Mouse (Mus musculus): Measurements from ENCODE around the gene Psmb8. TPM values are rescaled to one million over a fixed set of nuclear protein-coding genes. Genes with fewer than 3 reads are reported as not detected.

Psmb8 gene
- polyA plus RNA-seq, 1 experiment from 2014 or later = 58.6 TPM

- H3K9ac ChIP-seq (replicated peaks; ENCODE audit: low read depth) = peak overlapping the region; percentile 40; the same call in 1 of the 2 replicates
- TF ChIP-seq EP300 (IDR thresholded peaks at IDR 0.05) (no peak), CTCF (IDR thresholded peaks at IDR 0.05) (no peak)
- peak overlapping the region; percentile 73 for H3K4me3 ChIP-seq (ENCODE audit: low read depth, low read length)
- no peaks in the 10 kb centered on the region for H3K4me1 ChIP-seq (ENCODE audit: insufficient read depth, low read depth, low read length)
- no peak overlapping the region for H3K27ac ChIP-seq (ENCODE audit: low read length)
- 0 out of 2 replicates have a peak, but pooled peaks cover 7% of the 10 kb centered on the region for H3K27me3 ChIP-seq (replicated peaks; ENCODE audit: insufficient read depth, low read length)
- H3K36me3 ChIP-seq (ENCODE audit: insufficient read depth, low read length) = no peaks in the 10 kb centered on the region
- peak; percentile 76 for DNase-seq (ENCODE audit: low spot score)
- ATAC-seq = peak; percentile 72
- peak overlapping the region; percentile 83 for H3K4me2 ChIP-seq (replicated peaks; ENCODE audit: low read depth, low read length)
- H3K9me3 ChIP-seq (ENCODE audit: low read length) = no peaks in the 10 kb centered on the region
- 1% methylated on average over 32 of the region's 32 CpGs for WGBS
These were observed 491 bp downstream of the Psmb8 start for GRCm38 (mm10) chr17:34197904-34198520.

- DNase-seq (ENCODE audit: low spot score) (no peak), ATAC-seq (0 out of 2 replicates have a peak, but pooled peaks have one; percentile 6)
- H3K4me1 ChIP-seq (ENCODE audit: insufficient read depth, low read depth, low read length) = no peaks in the 10 kb centered on the region
- TF ChIP-seq CTCF (IDR thresholded peaks at IDR 0.05) (no peak), EP300 (IDR thresholded peaks at IDR 0.05) (no peak)
- H3K4me2 ChIP-seq (replicated peaks; ENCODE audit: low read depth, low read length) = peak overlapping the region; percentile 83
- 0 out of 2 replicates have a peak, but pooled peaks cover 7% of the 10 kb centered on the region for H3K27me3 ChIP-seq (replicated peaks; ENCODE audit: insufficient read depth, low read length)
- H3K36me3 ChIP-seq (ENCODE audit: insufficient read depth, low read length) = no peaks in the 10 kb centered on the region
- no peaks in the 10 kb centered on the region for H3K9me3 ChIP-seq (ENCODE audit: low read length)
- no peak overlapping the region for H3K27ac ChIP-seq (ENCODE audit: low read length)
- H3K9ac ChIP-seq (replicated peaks; ENCODE audit: low read depth) = peak overlapping the region; percentile 40; the same call in 1 of the 2 replicates
- WGBS = 9% methylated on average over 11 of the region's 11 CpGs
- H3K4me3 ChIP-seq (ENCODE audit: low read depth, low read length) = peak overlapping the region; percentile 73
These were observed 996 bp downstream of the Psmb8 start for GRCm38 (mm10) chr17:34198521-34198912.

DNA sequence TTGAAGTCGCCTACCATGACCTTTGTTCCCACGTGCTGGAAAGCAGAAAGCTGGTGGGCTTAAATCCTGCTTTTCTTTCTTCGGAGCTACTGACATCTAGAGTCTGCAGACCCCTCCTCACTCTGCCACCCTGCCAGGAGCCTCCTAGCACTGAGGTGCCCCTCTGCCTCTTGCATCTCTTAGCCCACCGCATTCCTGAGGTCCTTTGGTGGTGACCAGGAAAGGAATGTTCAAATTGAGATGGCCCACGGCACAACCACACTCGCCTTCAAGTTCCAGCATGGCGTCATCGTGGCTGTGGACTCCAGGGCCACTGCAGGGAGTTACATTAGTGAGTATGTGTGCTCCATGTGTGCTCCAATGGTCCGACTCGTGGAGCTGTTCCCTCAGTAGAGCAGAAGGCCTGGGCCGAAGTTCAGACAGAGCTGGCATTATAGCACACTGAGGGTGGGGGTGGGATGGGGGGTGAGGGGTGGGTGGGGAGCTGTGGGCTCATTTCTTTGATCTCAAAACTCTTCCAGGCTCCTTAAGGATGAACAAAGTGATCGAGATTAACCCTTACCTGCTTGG is 1.6 kb downstream of the Psmb8 start:
- DNase-seq (ENCODE audit: low spot score) (no peak), ATAC-seq (no peak)
- TF ChIP-seq CTCF (IDR thresholded peaks at IDR 0.05) (no peak), EP300 (IDR thresholded peaks at IDR 0.05) (no peak)
- 67% methylated on average over 12 of the region's 12 CpGs for WGBS
- H3K9ac ChIP-seq (replicated peaks; ENCODE audit: low read depth) = no peak overlapping the region
- no peaks in the 10 kb centered on the region for H3K4me1 ChIP-seq (ENCODE audit: insufficient read depth, low read depth, low read length)
- H3K9me3 ChIP-seq (ENCODE audit: low read length) = no peaks in the 10 kb centered on the region
- peak overlapping the region; percentile 83 for H3K4me2 ChIP-seq (replicated peaks; ENCODE audit: low read depth, low read length)
- H3K27me3 ChIP-seq (replicated peaks; ENCODE audit: insufficient read depth, low read length) = 0 out of 2 replicates have a peak, but pooled peaks cover 7% of the 10 kb centered on the region
- H3K27ac ChIP-seq (ENCODE audit: low read length) = no peak overlapping the region
- H3K4me3 ChIP-seq (ENCODE audit: low read depth, low read length) = 0 out of 2 replicates have a peak overlapping the region, but pooled peaks have one; percentile 73
- no peaks in the 10 kb centered on the region for H3K36me3 ChIP-seq (ENCODE audit: insufficient read depth, low read length)

DNA sequence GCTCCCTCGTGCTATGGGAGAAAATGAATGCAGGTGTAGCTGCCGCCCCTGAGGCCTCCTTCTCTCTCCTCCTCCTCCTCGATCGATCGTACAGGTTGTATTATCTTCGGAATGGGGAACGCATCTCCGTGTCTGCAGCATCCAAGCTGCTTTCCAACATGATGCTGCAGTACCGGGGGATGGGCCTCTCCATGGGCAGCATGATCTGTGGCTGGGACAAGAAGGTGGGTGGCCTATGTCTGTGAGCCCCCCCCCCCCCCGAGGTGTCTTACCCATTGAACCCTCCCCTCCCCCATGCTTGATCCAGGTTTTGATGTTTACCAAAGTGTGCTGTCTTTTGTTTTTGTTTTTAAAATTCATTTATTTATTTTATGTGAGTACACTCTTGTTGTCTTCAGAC is 2.5 kb downstream of the Psmb8 start:
- Histone ChIP-seq H3K27ac (ENCODE audit: low read length) (no peak overlapping the region), H3K36me3 (ENCODE audit: insufficient read depth, low read length) (no peaks in the 10 kb centered on the region), H3K27me3 (replicated peaks; ENCODE audit: insufficient read depth, low read length) (0 out of 2 replicates have a peak, but pooled peaks cover 7% of the 10 kb centered on the region), H3K9ac (replicated peaks; ENCODE audit: low read depth) (no peak overlapping the region), H3K9me3 (ENCODE audit: low read length) (no peaks in the 10 kb centered on the region), H3K4me1 (ENCODE audit: insufficient read depth, low read depth, low read length) (no peaks in the 10 kb centered on the region), H3K4me3 (ENCODE audit: low read depth, low read length) (no peak overlapping the region), H3K4me2 (replicated peaks; ENCODE audit: low read depth, low read length) (no peak overlapping the region)
- TF ChIP-seq CTCF (IDR thresholded peaks at IDR 0.05) (no peak), EP300 (IDR thresholded peaks at IDR 0.05) (no peak)
- WGBS = 82% methylated on average over 10 of the region's 10 CpGs
- DNase-seq (ENCODE audit: low spot score) (no peak), ATAC-seq (no peak)

DNA sequence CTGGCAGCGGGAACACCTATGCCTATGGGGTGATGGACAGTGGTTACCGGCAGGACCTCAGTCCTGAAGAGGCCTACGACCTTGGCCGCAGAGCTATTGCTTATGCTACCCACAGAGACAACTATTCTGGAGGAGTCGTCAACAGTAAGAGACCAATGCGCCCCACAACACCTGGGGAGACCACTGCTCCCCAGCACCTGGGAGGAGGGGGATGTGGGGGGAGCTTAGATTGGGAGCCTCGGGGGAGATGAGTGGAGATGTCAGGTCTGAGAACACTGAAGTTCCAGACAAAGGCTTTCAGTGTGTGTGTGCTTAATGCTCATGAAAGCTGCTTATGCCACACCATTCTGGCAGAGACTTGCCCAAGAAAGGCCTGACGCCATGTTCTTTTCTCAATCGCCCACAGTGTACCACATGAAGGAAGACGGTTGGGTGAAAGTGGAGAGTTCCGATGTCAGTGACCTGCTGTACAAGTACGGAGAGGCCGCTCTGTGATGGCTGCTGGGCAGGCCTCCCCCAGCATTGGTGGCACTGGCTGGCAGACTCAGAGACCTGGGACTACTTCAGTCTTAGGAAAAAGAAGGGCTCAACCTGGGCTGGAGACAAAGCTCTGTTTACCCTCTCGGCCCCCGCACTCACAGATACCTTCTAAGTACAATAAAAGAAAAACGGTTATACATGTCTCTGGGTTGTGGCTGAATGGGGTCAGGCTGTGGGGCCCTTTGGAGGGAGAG is 3.4 kb downstream of the Psmb8 start:
- H3K27me3 ChIP-seq (replicated peaks; ENCODE audit: insufficient read depth, low read length) = 0 out of 2 replicates have a peak, but pooled peaks cover 7% of the 10 kb centered on the region
- 85% methylated on average over 16 of the region's 16 CpGs for WGBS
- no peaks in the 10 kb centered on the region for H3K36me3 ChIP-seq (ENCODE audit: insufficient read depth, low read length)
- no peak overlapping the region for H3K4me2 ChIP-seq (replicated peaks; ENCODE audit: low read depth, low read length)
- no peak overlapping the region for H3K4me3 ChIP-seq (ENCODE audit: low read depth, low read length)
- no peak overlapping the region for H3K9ac ChIP-seq (replicated peaks; ENCODE audit: low read depth)
- DNase-seq (ENCODE audit: low spot score) (no peak), ATAC-seq (no peak)
- TF ChIP-seq EP300 (IDR thresholded peaks at IDR 0.05) (no peak), CTCF (IDR thresholded peaks at IDR 0.05) (no peak)
- no peaks in the 10 kb centered on the region for H3K4me1 ChIP-seq (ENCODE audit: insufficient read depth, low read depth, low read length)
- H3K9me3 ChIP-seq (ENCODE audit: low read length) = no peaks in the 10 kb centered on the region
- no peak overlapping the region for H3K27ac ChIP-seq (ENCODE audit: low read length)

GRCm38 (mm10) chr17:34201506-34202055 is 4.1 kb downstream of the Psmb8 start:
- H3K36me3 ChIP-seq (ENCODE audit: insufficient read depth, low read length) = no peaks in the 10 kb centered on the region
- TF ChIP-seq CTCF (IDR thresholded peaks at IDR 0.05) = no peak
- TF ChIP-seq EP300 (IDR thresholded peaks at IDR 0.05) = no peak
- no peak for DNase-seq (ENCODE audit: low spot score)
- H3K27ac ChIP-seq (ENCODE audit: low read length) = no peak overlapping the region
- no peak overlapping the region for H3K4me2 ChIP-seq (replicated peaks; ENCODE audit: low read depth, low read length)
- WGBS = 58% methylated on average over 7 of the region's 7 CpGs
- no peak for ATAC-seq
- H3K4me1 ChIP-seq (ENCODE audit: insufficient read depth, low read depth, low read length) = no peaks in the 10 kb centered on the region
- H3K9me3 ChIP-seq (ENCODE audit: low read length) = no peaks in the 10 kb centered on the region
- no peak overlapping the region for H3K4me3 ChIP-seq (ENCODE audit: low read depth, low read length)
- 0 out of 2 replicates have a peak, but pooled peaks cover under 1% of the 10 kb centered on the region for H3K27me3 ChIP-seq (replicated peaks; ENCODE audit: insufficient read depth, low read length)
- H3K9ac ChIP-seq (replicated peaks; ENCODE audit: low read depth) = no peak overlapping the region

All from lung, postnatal 0 days (tissue).